Mouse (Mus musculus): Measurements from ENCODE around the gene Olfr142.
"Not testable (repeated sequence)": the region's sequence is repeated elsewhere in the genome, so short reads cannot be mapped to it uniquely, and the experiment has no call there.

The Olfr142 gene

DNA sequence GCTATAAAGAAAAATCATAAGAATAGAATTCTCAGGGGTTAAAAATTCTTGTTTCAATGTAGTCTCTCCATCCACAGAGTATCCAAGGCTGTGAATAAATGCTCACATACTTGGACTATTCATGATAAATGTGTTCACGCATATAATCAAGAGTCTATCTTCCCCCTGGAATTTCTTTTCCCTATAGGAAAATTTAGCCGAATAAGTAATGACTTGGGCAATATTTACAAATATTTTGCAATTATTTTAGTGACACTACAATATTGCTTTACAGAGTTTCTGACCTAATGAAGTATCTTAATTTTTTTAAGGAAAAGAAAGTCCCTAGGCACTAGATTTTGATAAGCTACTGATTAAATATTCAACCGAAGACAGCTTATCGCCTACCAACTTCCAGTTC is at the start of gene Olfr142:
Gene Olfr142 (minus strand): TSS at position 101 of the 400 bp plus-strand sequence.
- no peak for DNase-seq (ENCODE audit: low spot score)

- DNase-seq (ENCODE audit: low spot score), result no peak
Observed at GRCm38 (mm10) chr2:90292741-90293140, 35.3 kb upstream of the Olfr142 start, which contains the start of gene Olfr1272. Olfr1272 (minus strand) TSS chr2:90292841.

GRCm38 (mm10) chr2:90270932-90271331 is 13.5 kb upstream of the Olfr142 start, which contains the start of gene Olfr1271:
Olfr1271 (minus strand) TSS chr2:90271032.
- DNase-seq (ENCODE audit: low spot score), result no peak

DNA sequence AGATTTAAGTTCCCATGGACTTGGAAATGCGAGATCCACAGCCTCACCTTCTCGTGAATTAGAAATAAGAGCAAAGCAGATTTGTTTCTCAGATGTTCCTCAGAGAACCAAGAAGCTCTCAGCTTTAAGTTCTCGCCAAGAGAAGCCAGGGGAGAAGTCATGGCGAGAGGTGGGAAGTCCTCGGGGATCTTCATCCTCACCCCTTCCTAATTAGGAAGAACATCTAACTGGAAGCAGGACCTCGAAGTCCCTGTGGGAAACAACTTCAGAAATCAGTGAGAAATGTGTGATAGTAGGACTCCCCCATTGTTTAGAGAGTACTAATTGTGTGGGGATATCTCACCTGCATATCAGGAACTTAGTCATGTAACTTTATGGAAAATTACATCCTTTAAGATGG is 33.0 kb downstream of the Olfr142 start, which contains the start of gene Olfr1506:
Gene Olfr1506 (minus strand): TSS at position 101 of the 400 bp plus-strand sequence.
- DNase-seq (ENCODE audit: low spot score), result not testable (repeated sequence)
